Mouse (Mus musculus): Measurements from ENCODE around the gene Elfn2.

- no peak for TF ChIP-seq GATA1 (IDR thresholded peaks at IDR 0.05; ENCODE audit: borderline replicate concordance, low read length)
- no peak for TF ChIP-seq FLI1 (IDR thresholded peaks at IDR 0.05; ENCODE audit: low read length)
These were observed 8.8 kb downstream of the Elfn2 start for GRCm38 (mm10) chr15:78709767-78710166.

All from megakaryocyte, embryonic 14.5 days (primary cell).